Mouse (Mus musculus): Measurements from ENCODE around the gene Spred3. TPM values are rescaled to one million over a fixed set of nuclear protein-coding genes. Genes with fewer than 3 reads are reported as not detected.

Spred3 gene
- polyA plus RNA-seq, 1 experiment from 2014 or later: 11.3 TPM

GRCm38 (mm10) chr7:29180854-29181236 lies 10.6 kb upstream of the Spred3 start:
- WGBS: 41% methylated on average over 5 of the region's 5 CpGs
- peak overlapping the region; percentile 8; the same call in 1 of the 2 replicates for H3K9ac ChIP-seq

GRCm38 (mm10) chr7:29180077-29180853 lies 10.1 kb upstream of the Spred3 start, which contains the start of gene Psmd8:
Psmd8 (minus strand) TSS chr7:29180701.
- H3K36me3 ChIP-seq (replicated peaks): peaks cover 12% of the 10 kb centered on the region
- 0 out of 2 replicates have a peak, but pooled peaks cover 3% of the 10 kb centered on the region for H3K27me3 ChIP-seq (replicated peaks)
- H3K27ac ChIP-seq: peak within 1 kb of the TSS; percentile 79
- no peaks in the 10 kb centered on the region for H3K9me3 ChIP-seq
- peak within 1 kb of the TSS; percentile 88 for H3K9ac ChIP-seq
- under 1% methylated on average over 62 of the region's 62 CpGs for WGBS
- H3K4me1 ChIP-seq: peaks cover 21% of the 10 kb centered on the region
- peak within 1 kb of the TSS; percentile 78 for H3K4me3 ChIP-seq
- peak; percentile 94 for ATAC-seq (replicated peaks)
- H3K4me2 ChIP-seq: peak within 1 kb of the TSS; percentile 71

More at GRCm38 (mm10) chr7:29180854-29181236, 10.6 kb upstream of the Spred3 start:
- peak; percentile 56 for ATAC-seq (replicated peaks)
- Histone ChIP-seq H3K4me3 (peak overlapping the region; percentile 78), H3K4me2 (peak overlapping the region; percentile 71), H3K36me3 (replicated peaks) (peaks cover 6% of the 10 kb centered on the region; the same call in 1 of the 2 replicates), H3K4me1 (peaks cover 21% of the 10 kb centered on the region), H3K27me3 (replicated peaks) (0 out of 2 replicates have a peak, but pooled peaks cover under 1% of the 10 kb centered on the region), H3K27ac (peak overlapping the region; percentile 79), H3K9me3 (no peaks in the 10 kb centered on the region)

GRCm38 (mm10) chr7:29179323-29179722 lies 9.1 kb upstream of the Spred3 start:
- peak overlapping the region; percentile 88; the same call in 1 of the 2 replicates for H3K9ac ChIP-seq
- H3K4me2 ChIP-seq: peak overlapping the region; percentile 71
- H3K4me1 ChIP-seq: peaks cover 21% of the 10 kb centered on the region
- no peak overlapping the region for H3K27ac ChIP-seq
- H3K9me3 ChIP-seq: no peaks in the 10 kb centered on the region
- peaks cover 10% of the 10 kb centered on the region; the same call in 1 of the 2 replicates for H3K27me3 ChIP-seq (replicated peaks)
- ATAC-seq (replicated peaks): no peak
- peaks cover 19% of the 10 kb centered on the region for H3K36me3 ChIP-seq (replicated peaks)
- peak overlapping the region; percentile 78 for H3K4me3 ChIP-seq
- 58% methylated on average over 7 of the region's 7 CpGs for WGBS

GRCm38 (mm10) chr7:29178106-29178505 lies 7.9 kb upstream of the Spred3 start:
- peaks cover 22% of the 10 kb centered on the region for H3K27me3 ChIP-seq (replicated peaks)
- peaks cover 21% of the 10 kb centered on the region for H3K4me1 ChIP-seq
- H3K36me3 ChIP-seq (replicated peaks): peaks cover 25% of the 10 kb centered on the region
- H3K9ac ChIP-seq: no peak overlapping the region
- H3K4me2 ChIP-seq: no peak overlapping the region
- 85% methylated on average over 4 of the region's 4 CpGs for WGBS
- ATAC-seq (replicated peaks): no peak
- no peaks in the 10 kb centered on the region for H3K9me3 ChIP-seq
- no peak overlapping the region for H3K27ac ChIP-seq
- H3K4me3 ChIP-seq: no peak overlapping the region

GRCm38 (mm10) chr7:29172390-29173016 lies 2.3 kb upstream of the Spred3 start:
- H3K4me1 ChIP-seq: peaks cover 37% of the 10 kb centered on the region
- H3K4me3 ChIP-seq: no peak overlapping the region
- no peaks in the 10 kb centered on the region for H3K9me3 ChIP-seq
- peaks cover 49% of the 10 kb centered on the region for H3K27me3 ChIP-seq (replicated peaks)
- WGBS: 35% methylated on average over 32 of the region's 32 CpGs
- H3K27ac ChIP-seq: no peak overlapping the region
- no peak overlapping the region for H3K9ac ChIP-seq
- ATAC-seq (replicated peaks): no peak
- H3K36me3 ChIP-seq (replicated peaks): peaks cover 25% of the 10 kb centered on the region
- no peak overlapping the region for H3K4me2 ChIP-seq

GRCm38 (mm10) chr7:29171562-29172097 lies 1.4 kb upstream of the Spred3 start:
- Histone ChIP-seq H3K36me3 (replicated peaks) (peaks cover 25% of the 10 kb centered on the region), H3K27me3 (replicated peaks) (peaks cover 49% of the 10 kb centered on the region), H3K4me2 (peak overlapping the region; percentile 66), H3K27ac (no peak overlapping the region), H3K9me3 (no peaks in the 10 kb centered on the region), H3K9ac (no peak overlapping the region), H3K4me3 (peak overlapping the region; percentile 60; the same call in 1 of the 2 replicates), H3K4me1 (peaks cover 39% of the 10 kb centered on the region)
- WGBS: 5% methylated on average over 34 of the region's 34 CpGs
- no peak for ATAC-seq (replicated peaks)

- peak overlapping the region; percentile 66 for H3K4me2 ChIP-seq
- H3K27ac ChIP-seq: no peak overlapping the region
- WGBS: 1% methylated on average over 43 of the region's 43 CpGs
- H3K4me1 ChIP-seq: peaks cover 39% of the 10 kb centered on the region
- peaks cover 49% of the 10 kb centered on the region for H3K27me3 ChIP-seq (replicated peaks)
- H3K4me3 ChIP-seq: peak overlapping the region; percentile 60
- H3K36me3 ChIP-seq (replicated peaks): peaks cover 20% of the 10 kb centered on the region
- no peak for ATAC-seq (replicated peaks)
- H3K9ac ChIP-seq: no peak overlapping the region
- no peaks in the 10 kb centered on the region for H3K9me3 ChIP-seq
These were observed 747 bp upstream of the Spred3 start for GRCm38 (mm10) chr7:29170755-29171561.

GRCm38 (mm10) chr7:29169231-29170065 lies 763 bp downstream of the Spred3 start:
- Histone ChIP-seq H3K4me1 (peaks cover 39% of the 10 kb centered on the region), H3K27ac (peak overlapping the region; percentile 89), H3K4me3 (peak overlapping the region; percentile 60), H3K4me2 (peak overlapping the region; percentile 66), H3K9ac (peak overlapping the region; percentile 59), H3K9me3 (no peaks in the 10 kb centered on the region), H3K27me3 (replicated peaks) (peaks cover 40% of the 10 kb centered on the region), H3K36me3 (replicated peaks) (peaks cover 6% of the 10 kb centered on the region; the same call in 1 of the 2 replicates)
- ATAC-seq (replicated peaks): peak; percentile 83
- WGBS: under 1% methylated on average over 35 of the region's 39 CpGs

GRCm38 (mm10) chr7:29168791-29169230 lies 1.4 kb downstream of the Spred3 start:
- peak; percentile 37 for ATAC-seq (replicated peaks)
- WGBS: under 1% methylated on average over 14 of the region's 14 CpGs
- H3K9me3 ChIP-seq: no peaks in the 10 kb centered on the region
- peak overlapping the region; percentile 60 for H3K4me3 ChIP-seq
- H3K9ac ChIP-seq: peak overlapping the region; percentile 59
- H3K27me3 ChIP-seq (replicated peaks): peaks cover 34% of the 10 kb centered on the region
- H3K36me3 ChIP-seq (replicated peaks): peaks cover 4% of the 10 kb centered on the region; the same call in 1 of the 2 replicates
- peak overlapping the region; percentile 66 for H3K4me2 ChIP-seq
- peak overlapping the region; percentile 89 for H3K27ac ChIP-seq
- H3K4me1 ChIP-seq: peaks cover 39% of the 10 kb centered on the region

GRCm38 (mm10) chr7:29168121-29168695 lies 2.0 kb downstream of the Spred3 start:
- Histone ChIP-seq H3K4me1 (peaks cover 39% of the 10 kb centered on the region), H3K4me2 (peak overlapping the region; percentile 66), H3K9ac (peak overlapping the region; percentile 59), H3K9me3 (no peaks in the 10 kb centered on the region), H3K27ac (peak overlapping the region; percentile 89), H3K36me3 (replicated peaks) (no peaks in the 10 kb centered on the region; the same call in 1 of the 2 replicates), H3K4me3 (peak overlapping the region; percentile 60), H3K27me3 (replicated peaks) (peaks cover 28% of the 10 kb centered on the region)
- ATAC-seq (replicated peaks): no peak
- 2% methylated on average over 10 of the region's 10 CpGs for WGBS
